Mouse (Mus musculus): ENCODE measurements around the gene Mttp. TPM values are rescaled to one million over a fixed set of nuclear protein-coding genes. Genes with fewer than 3 reads are reported as not detected.

Mttp gene
- polyA plus RNA-seq, 1 experiment from 2014 or later: 8.6 TPM

GRCm38 (mm10) chr3:138056976-138057375 lies 87.8 kb downstream of the Mttp start:
- Histone ChIP-seq H3K36me3 (ENCODE audit: control insufficient read depth, insufficient read depth, low read length) (no peaks in the 10 kb centered on the region), H3K4me1 (replicated peaks; ENCODE audit: control insufficient read depth, insufficient read depth, low read length) (peaks cover 17% of the 10 kb centered on the region), H3K27me3 (ENCODE audit: control insufficient read depth, insufficient read depth, low read depth, low read length) (no peaks in the 10 kb centered on the region), H3K27ac (ENCODE audit: low read length) (no peak overlapping the region), H3K9me3 (ENCODE audit: control insufficient read depth, low read length) (no peaks in the 10 kb centered on the region), H3K4me2 (ENCODE audit: low read depth, low read length) (no peak overlapping the region), H3K4me3 (ENCODE audit: low read length) (no peak overlapping the region), H3K9ac (ENCODE audit: low read length) (no peak overlapping the region)
- 30% methylated on average over 7 of the region's 7 CpGs for WGBS
- ATAC-seq (ENCODE audit: low read depth): peak; percentile 32; the same call in 1 of the 2 replicates

- H3K4me1 ChIP-seq (replicated peaks; ENCODE audit: control insufficient read depth, insufficient read depth, low read length): peaks cover 17% of the 10 kb centered on the region
- H3K4me2 ChIP-seq (ENCODE audit: low read depth, low read length): no peak overlapping the region
- no peak overlapping the region for H3K4me3 ChIP-seq (ENCODE audit: low read length)
Observed at GRCm38 (mm10) chr3:138053969-138054368, 90.8 kb downstream of the Mttp start.

GRCm38 (mm10) chr3:138051431-138051830 lies 93.3 kb downstream of the Mttp start:
- H3K9ac ChIP-seq (ENCODE audit: low read length): no peak overlapping the region
- WGBS: 73% methylated on average over 3 of the region's 3 CpGs
- H3K4me3 ChIP-seq (ENCODE audit: low read length): no peak overlapping the region
- H3K27ac ChIP-seq (ENCODE audit: low read length): no peak overlapping the region
- no peaks in the 10 kb centered on the region for H3K9me3 ChIP-seq (ENCODE audit: control insufficient read depth, low read length)
- H3K4me2 ChIP-seq (ENCODE audit: low read depth, low read length): no peak overlapping the region
- no peaks in the 10 kb centered on the region for H3K27me3 ChIP-seq (ENCODE audit: control insufficient read depth, insufficient read depth, low read depth, low read length)
- no peaks in the 10 kb centered on the region for H3K36me3 ChIP-seq (ENCODE audit: control insufficient read depth, insufficient read depth, low read length)
- H3K4me1 ChIP-seq (replicated peaks; ENCODE audit: control insufficient read depth, insufficient read depth, low read length): peaks cover 8% of the 10 kb centered on the region
- no peak for ATAC-seq (ENCODE audit: low read depth)

More at GRCm38 (mm10) chr3:138053969-138054368, 90.8 kb downstream of the Mttp start:
- Histone ChIP-seq H3K27ac (ENCODE audit: low read length) (0 out of 2 replicates have a peak overlapping the region, but pooled peaks have one; percentile 3), H3K9ac (ENCODE audit: low read length) (0 out of 2 replicates have a peak overlapping the region, but pooled peaks have one; percentile 11), H3K36me3 (ENCODE audit: control insufficient read depth, insufficient read depth, low read length) (no peaks in the 10 kb centered on the region), H3K9me3 (ENCODE audit: control insufficient read depth, low read length) (no peaks in the 10 kb centered on the region), H3K27me3 (ENCODE audit: control insufficient read depth, insufficient read depth, low read depth, low read length) (no peaks in the 10 kb centered on the region)
- WGBS: 12% methylated on average over 4 of the region's 4 CpGs
- peak; percentile 83 for ATAC-seq (ENCODE audit: low read depth)

- Histone ChIP-seq H3K27ac (ENCODE audit: low read length) (no peak overlapping the region), H3K4me3 (ENCODE audit: low read length) (no peak overlapping the region), H3K9ac (ENCODE audit: low read length) (no peak overlapping the region), H3K4me2 (ENCODE audit: low read depth, low read length) (no peak overlapping the region), H3K27me3 (ENCODE audit: control insufficient read depth, insufficient read depth, low read depth, low read length) (no peaks in the 10 kb centered on the region), H3K9me3 (ENCODE audit: control insufficient read depth, low read length) (no peaks in the 10 kb centered on the region), H3K4me1 (replicated peaks; ENCODE audit: control insufficient read depth, insufficient read depth, low read length) (peaks cover 8% of the 10 kb centered on the region), H3K36me3 (ENCODE audit: control insufficient read depth, insufficient read depth, low read length) (no peaks in the 10 kb centered on the region)
- 79% methylated on average over 11 of the region's 11 CpGs for WGBS
- no peak for ATAC-seq (ENCODE audit: low read depth)
Observed at GRCm38 (mm10) chr3:138050772-138051171, 94.0 kb downstream of the Mttp start.

- no peaks in the 10 kb centered on the region for H3K9me3 ChIP-seq (ENCODE audit: control insufficient read depth, low read length)
- 81% methylated on average over 6 of the region's 6 CpGs for WGBS
- no peak overlapping the region for H3K4me2 ChIP-seq (ENCODE audit: low read depth, low read length)
- no peaks in the 10 kb centered on the region for H3K36me3 ChIP-seq (ENCODE audit: control insufficient read depth, insufficient read depth, low read length)
- no peak overlapping the region for H3K27ac ChIP-seq (ENCODE audit: low read length)
- H3K4me1 ChIP-seq (replicated peaks; ENCODE audit: control insufficient read depth, insufficient read depth, low read length): peaks cover 8% of the 10 kb centered on the region
- H3K4me3 ChIP-seq (ENCODE audit: low read length): no peak overlapping the region
- H3K9ac ChIP-seq (ENCODE audit: low read length): no peak overlapping the region
- H3K27me3 ChIP-seq (ENCODE audit: control insufficient read depth, insufficient read depth, low read depth, low read length): no peaks in the 10 kb centered on the region
- no peak for ATAC-seq (ENCODE audit: low read depth)
Observed at GRCm38 (mm10) chr3:138049555-138049954, 95.2 kb downstream of the Mttp start.

GRCm38 (mm10) chr3:138043316-138043715 lies 101.5 kb downstream of the Mttp start:
- no peaks in the 10 kb centered on the region for H3K27me3 ChIP-seq (ENCODE audit: control insufficient read depth, insufficient read depth, low read depth, low read length)
- no peaks in the 10 kb centered on the region for H3K4me1 ChIP-seq (replicated peaks; ENCODE audit: control insufficient read depth, insufficient read depth, low read length)
- peak; percentile 56; the same call in 1 of the 2 replicates for ATAC-seq (ENCODE audit: low read depth)
- H3K4me2 ChIP-seq (ENCODE audit: low read depth, low read length): no peak overlapping the region
- no peak overlapping the region for H3K4me3 ChIP-seq (ENCODE audit: low read length)
- no peak overlapping the region for H3K27ac ChIP-seq (ENCODE audit: low read length)
- no peaks in the 10 kb centered on the region for H3K9me3 ChIP-seq (ENCODE audit: control insufficient read depth, low read length)
- WGBS: 46% methylated on average over 7 of the region's 7 CpGs
- no peaks in the 10 kb centered on the region for H3K36me3 ChIP-seq (ENCODE audit: control insufficient read depth, insufficient read depth, low read length)
- no peak overlapping the region for H3K9ac ChIP-seq (ENCODE audit: low read length)

GRCm38 (mm10) chr3:138041591-138042301 lies 103.0 kb downstream of the Mttp start:
- Histone ChIP-seq H3K27ac (ENCODE audit: low read length) (no peak overlapping the region), H3K9ac (ENCODE audit: low read length) (no peak overlapping the region)
- no peak for ATAC-seq (ENCODE audit: low read depth)

GRCm38 (mm10) chr3:138040938-138041337 lies 103.8 kb downstream of the Mttp start:
- ATAC-seq (ENCODE audit: low read depth): no peak
- H3K9me3 ChIP-seq (ENCODE audit: control insufficient read depth, low read length): no peaks in the 10 kb centered on the region
- no peaks in the 10 kb centered on the region for H3K27me3 ChIP-seq (ENCODE audit: control insufficient read depth, insufficient read depth, low read depth, low read length)
- no peak overlapping the region for H3K4me2 ChIP-seq (ENCODE audit: low read depth, low read length)
- no peak overlapping the region for H3K27ac ChIP-seq (ENCODE audit: low read length)
- no peak overlapping the region for H3K4me3 ChIP-seq (ENCODE audit: low read length)
- no peak overlapping the region for H3K9ac ChIP-seq (ENCODE audit: low read length)
- 65% methylated on average over 2 of the region's 2 CpGs for WGBS
- H3K36me3 ChIP-seq (ENCODE audit: control insufficient read depth, insufficient read depth, low read length): no peaks in the 10 kb centered on the region
- no peaks in the 10 kb centered on the region for H3K4me1 ChIP-seq (replicated peaks; ENCODE audit: control insufficient read depth, insufficient read depth, low read length)

More at GRCm38 (mm10) chr3:138041591-138042301, 103.0 kb downstream of the Mttp start:
- H3K4me1 ChIP-seq (replicated peaks; ENCODE audit: control insufficient read depth, insufficient read depth, low read length): no peaks in the 10 kb centered on the region
- no peak overlapping the region for H3K4me2 ChIP-seq (ENCODE audit: low read depth, low read length)
- H3K4me3 ChIP-seq (ENCODE audit: low read length): no peak overlapping the region
- no peaks in the 10 kb centered on the region for H3K9me3 ChIP-seq (ENCODE audit: control insufficient read depth, low read length)
- 76% methylated on average over 3 of the region's 3 CpGs for WGBS
- no peaks in the 10 kb centered on the region for H3K27me3 ChIP-seq (ENCODE audit: control insufficient read depth, insufficient read depth, low read depth, low read length)
- H3K36me3 ChIP-seq (ENCODE audit: control insufficient read depth, insufficient read depth, low read length): no peaks in the 10 kb centered on the region
